Comparison of ENCODE assay signal across 15 mouse cellular contexts in the genomic region with DNA sequence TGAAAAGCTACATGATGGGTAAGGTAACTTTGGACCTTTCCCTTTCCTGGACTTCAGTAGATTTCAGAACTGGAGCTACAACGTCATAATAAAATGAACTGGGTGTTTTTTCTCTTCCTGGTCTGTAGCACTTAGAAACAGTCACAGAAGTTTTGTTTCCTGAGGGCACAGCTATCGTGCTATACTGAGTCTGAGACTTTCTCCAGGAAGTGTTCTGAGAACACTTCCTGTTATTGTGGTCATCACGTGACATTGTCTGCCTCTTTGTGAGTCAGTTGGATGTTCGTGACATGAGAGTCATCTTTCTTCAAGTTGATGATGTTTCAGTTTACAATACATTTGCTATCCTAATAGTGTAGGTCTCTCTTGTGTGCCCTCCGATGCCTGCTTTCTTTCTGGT. TPM values are rescaled to one million over a fixed set of nuclear protein-coding genes. Genes with fewer than 3 reads are reported as not detected.
DNase-seq lines count a peak whose midpoint lies in the region; ATAC-seq and TF ChIP-seq lines count a peak whose summit lies in the region.
"Had no signal": no experiment of that assay in that cellular context is flagged by ENCODE, and none has a peak within 500 bp of the region (broad histone marks: within the 10 kb centered on the region; RNA-seq: fewer than 3 reads in every experiment).

No protein-coding gene starts in this region.

- H3K27me3 ChIP-seq in G1E (ENCODE audit: insufficient read depth, low read length), result no peaks in the 10 kb centered on the region
- no peaks in the 10 kb centered on the region for H3K27me3 ChIP-seq in forebrain, postnatal 0 days (ENCODE audit: insufficient read depth, low read length)
- H3K27me3 ChIP-seq: embryonic facial prominence, embryonic 12.5 days; forebrain, embryonic 12.5 days; liver, embryonic 15.5 days had no signal

- H3K36me3 ChIP-seq in G1E (replicated peaks), result peaks cover 82% of the 10 kb centered on the region
- peaks cover 38% of the 10 kb centered on the region for H3K36me3 ChIP-seq in forebrain, postnatal 0 days (ENCODE audit: insufficient read depth)

- H3K27ac ChIP-seq in forebrain, postnatal 0 days (ENCODE audit: low read depth, low read length), result no peak overlapping the region
- H3K27ac ChIP-seq: embryonic facial prominence, embryonic 12.5 days; forebrain, embryonic 12.5 days; liver, embryonic 15.5 days had no signal

- peaks cover 3% of the 10 kb centered on the region; the same call in 1 of the 2 replicates for H3K4me1 ChIP-seq in G1E (ENCODE audit: insufficient read depth, low read depth, low read length)
- H3K4me1 ChIP-seq in forebrain, postnatal 0 days (ENCODE audit: insufficient read depth), result no peaks in the 10 kb centered on the region
- H3K4me1 ChIP-seq: embryonic facial prominence, embryonic 12.5 days; forebrain, embryonic 12.5 days; liver, embryonic 15.5 days had no signal

- no peak overlapping the region for H3K9ac ChIP-seq in forebrain, postnatal 0 days
- H3K9ac ChIP-seq: embryonic facial prominence, embryonic 12.5 days; forebrain, embryonic 12.5 days; liver, embryonic 15.5 days had no signal

- no peak overlapping the region for H3K4me3 ChIP-seq in G1E (ENCODE audit: low read depth, low read length)
- H3K4me3 ChIP-seq in forebrain, postnatal 0 days (ENCODE audit: low read depth, low read length), result no peak overlapping the region
- H3K4me3 ChIP-seq: embryonic facial prominence, embryonic 12.5 days; forebrain, embryonic 12.5 days; liver, embryonic 15.5 days had no signal

- peak; percentile 21 for DNase-seq in lung, postnatal 10 days
- no peak for DNase-seq in lung, postnatal 14 days
- DNase-seq in G1E (ENCODE audit: low spot score), result no peak
- peak; percentile 23 for DNase-seq in thymus, postnatal 4 days
- DNase-seq in forebrain, postnatal 0 days, result no peak
- no peak for DNase-seq in layer of hippocampus, adult 11-12 months (ENCODE audit: low spot score)
- DNase-seq: cerebellum, adult 9-11 months; gastrocnemius, postnatal 14 days; heart, postnatal 10 days; kidney, adult 18-20 months had no signal

- H3K9me3 ChIP-seq in G1E (replicated peaks), result no peaks in the 10 kb centered on the region
- H3K9me3 ChIP-seq in forebrain, postnatal 0 days (ENCODE audit: low read length), result no peaks in the 10 kb centered on the region
- H3K9me3 ChIP-seq: embryonic facial prominence, embryonic 12.5 days; forebrain, embryonic 12.5 days; liver, embryonic 15.5 days had no signal

- ATAC-seq in G1E (ENCODE audit: extremely low read depth, insufficient number of reproducible peaks, low FRiP score, poor library complexity, severe bottlenecking), result 0 out of 2 replicates have a peak, but pooled peaks have one; percentile 34
- ATAC-seq in megakaryocyte, adult 5-6 weeks (ENCODE audit: poor library complexity, severe bottlenecking), result peak; percentile 76
- ATAC-seq in forebrain, postnatal 0 days, result no peak
- ATAC-seq: midbrain, embryonic 16.5 days had no signal

- no peak for TF ChIP-seq CTCF in G1E (IDR thresholded peaks at IDR 0.05; ENCODE audit: low read depth, low read length)
- no peak for TF ChIP-seq CTCF in forebrain, postnatal 0 days (IDR thresholded peaks at IDR 0.05; ENCODE audit: low read depth)

- 82% methylated on average over 5 of the region's 5 CpGs for WGBS in forebrain, postnatal 0 days

- no peak overlapping the region for H3K4me2 ChIP-seq in forebrain, postnatal 0 days (ENCODE audit: low read depth)
- H3K4me2 ChIP-seq: embryonic facial prominence, embryonic 12.5 days; forebrain, embryonic 12.5 days; liver, embryonic 15.5 days had no signal

RNA-seq across cellular contexts. Expression of gene Ints7, which starts 23.8 kb away (rescaled TPM):
- total RNA-seq in G1E (2014; fragmentation: Nextera tagmentation), result 25.9 and 28.0 TPM in 2 replicates
- total RNA-seq in G1E (2017), result 39.7 and 47.1 TPM in 2 replicates
- polyA plus RNA-seq in G1E (2012), result 11.8 and 20.7 TPM in 2 replicates
- total RNA-seq in megakaryocyte, adult 5-6 weeks (2015), result 18.1 and 18.2 TPM in 2 replicates
- 33.7 and 37.1 TPM in 2 replicates for total RNA-seq in megakaryocyte, adult 5-6 weeks (2017)
- 29.8 and 47.8 TPM in 2 replicates for total RNA-seq in forebrain, postnatal 0 days (2014; rRNA removed)
- 21.6 and 27.9 TPM in 2 replicates for polyA plus RNA-seq in forebrain, postnatal 0 days (2015; fragmentation: Nextera tagmentation; extraction: Ambion mirVana)

RNA-seq across cellular contexts. Expression of gene Dtl, which starts 23.9 kb away (rescaled TPM):
- total RNA-seq in G1E (2014; fragmentation: Nextera tagmentation) (138 and 139 TPM in 2 replicates), G1E (2017) (58.0 and 65.2 TPM in 2 replicates)
- polyA plus RNA-seq in G1E (2012), result 15.8 and 19.7 TPM in 2 replicates
- total RNA-seq in megakaryocyte, adult 5-6 weeks (2015), result 34.7 and 36.7 TPM in 2 replicates
- 24.2 and 30.4 TPM in 2 replicates for total RNA-seq in megakaryocyte, adult 5-6 weeks (2017)
- 3.2 and 5.8 TPM in 2 replicates for total RNA-seq in forebrain, postnatal 0 days (2014; rRNA removed)
- polyA plus RNA-seq in forebrain, postnatal 0 days (2015; fragmentation: Nextera tagmentation; extraction: Ambion mirVana), result 2.8 and 4.5 TPM in 2 replicates

Comparison
In these comparisons a context has a peak if more than half of its experiments do, and no peak if none do; other contexts are left out.
1. DNase-seq: peak in lung, postnatal 10 days (single experiment) and thymus, postnatal 4 days (single experiment); none in lung, postnatal 14 days (single experiment), G1E (single experiment), forebrain, postnatal 0 days (single experiment) and layer of hippocampus, adult 11-12 months (single experiment).